Mouse (Mus musculus) midbrain, embryonic 16.5 days (tissue): ENCODE results near the gene Safb. TPM values are rescaled to one million over a fixed set of nuclear protein-coding genes. Genes with fewer than 3 reads are reported as not detected.

Experiments
- ATAC-seq: fragments of 200-750 bp; cut with Nextera tagmentation; 2 replicates; pipeline ENCODE4 v1.8.0; 2017; ENCODE audit warnings: moderate TSS enrichment
- H3K27ac ChIP-seq: fragments of 300-500 bp; sonication (generic); 2 replicates; pipeline ENCODE4 v1.5.1; 2014; ENCODE audit warnings: mild to moderate bottlenecking, low read length, mixed read lengths
- H3K27me3 ChIP-seq: fragments of 300-500 bp; sonication (generic); 2 replicates; pipeline ENCODE4 v1.6.1; 2014; ENCODE audit warnings: low read depth, low read length, mixed read lengths; ENCODE audit not compliant: control insufficient read depth, insufficient read depth
- H3K36me3 ChIP-seq: fragments of 300-500 bp; sonication (generic); 2 replicates; pipeline ENCODE4 v1.6.1; 2014; ENCODE audit warnings: mild to moderate bottlenecking, low read length, moderate library complexity, mixed read lengths; ENCODE audit not compliant: control insufficient read depth, insufficient read depth
- H3K4me1 ChIP-seq: fragments of 300-500 bp; sonication (generic); 2 replicates; pipeline ENCODE4 v1.6.1; 2014; ENCODE audit warnings: mild to moderate bottlenecking, low read length, mixed read lengths; ENCODE audit not compliant: control insufficient read depth, insufficient read depth
- H3K4me2 ChIP-seq: fragments of 300-500 bp; sonication (generic); 2 replicates; pipeline ENCODE4 v1.6.1; 2014; ENCODE audit warnings: mild to moderate bottlenecking, low read length, mixed read lengths
- H3K4me3 ChIP-seq: fragments of 300-500 bp; sonication (generic); 2 replicates; pipeline ENCODE4 v1.5.1; 2014; ENCODE audit warnings: low read depth, mild to moderate bottlenecking, low read length, moderate library complexity, mixed read lengths
- H3K9ac ChIP-seq: fragments of 300-500 bp; sonication (generic); 2 replicates; pipeline ENCODE4 v1.6.1; 2014; ENCODE audit warnings: low read depth, low read length, mixed read lengths
- H3K9me3 ChIP-seq: fragments of 300-500 bp; sonication (generic); replicated peaks from 2 replicates; pipeline ENCODE4 v1.6.1; 2014; ENCODE audit warnings: mild to moderate bottlenecking, low read length, mixed read lengths; ENCODE audit not compliant: control insufficient read depth, poor library complexity, severe bottlenecking
- WGBS: fragments of 180-500 bp; shearing (Covaris S2); extraction: QIAGEN DNeasy Blood & Tissue Kit; methylation state at CpG from one replicate; pipeline ENCODE4 v1.1.7; 2014; 5-methylcytosine and 5-hydroxymethylcytosine counted together
- polyA plus RNA-seq: library from polyadenylated mRNA; unstranded; fragments of >200 nt; fragmentation: Nextera tagmentation; extraction: Ambion mirVana; gene quantifications from 2 replicates; pipeline ENCODE4 v1.2.1, GENCODE M21; 2015

Gene Safb
- polyA plus RNA-seq, result 121 and 122 TPM in 2 replicates

DNA sequence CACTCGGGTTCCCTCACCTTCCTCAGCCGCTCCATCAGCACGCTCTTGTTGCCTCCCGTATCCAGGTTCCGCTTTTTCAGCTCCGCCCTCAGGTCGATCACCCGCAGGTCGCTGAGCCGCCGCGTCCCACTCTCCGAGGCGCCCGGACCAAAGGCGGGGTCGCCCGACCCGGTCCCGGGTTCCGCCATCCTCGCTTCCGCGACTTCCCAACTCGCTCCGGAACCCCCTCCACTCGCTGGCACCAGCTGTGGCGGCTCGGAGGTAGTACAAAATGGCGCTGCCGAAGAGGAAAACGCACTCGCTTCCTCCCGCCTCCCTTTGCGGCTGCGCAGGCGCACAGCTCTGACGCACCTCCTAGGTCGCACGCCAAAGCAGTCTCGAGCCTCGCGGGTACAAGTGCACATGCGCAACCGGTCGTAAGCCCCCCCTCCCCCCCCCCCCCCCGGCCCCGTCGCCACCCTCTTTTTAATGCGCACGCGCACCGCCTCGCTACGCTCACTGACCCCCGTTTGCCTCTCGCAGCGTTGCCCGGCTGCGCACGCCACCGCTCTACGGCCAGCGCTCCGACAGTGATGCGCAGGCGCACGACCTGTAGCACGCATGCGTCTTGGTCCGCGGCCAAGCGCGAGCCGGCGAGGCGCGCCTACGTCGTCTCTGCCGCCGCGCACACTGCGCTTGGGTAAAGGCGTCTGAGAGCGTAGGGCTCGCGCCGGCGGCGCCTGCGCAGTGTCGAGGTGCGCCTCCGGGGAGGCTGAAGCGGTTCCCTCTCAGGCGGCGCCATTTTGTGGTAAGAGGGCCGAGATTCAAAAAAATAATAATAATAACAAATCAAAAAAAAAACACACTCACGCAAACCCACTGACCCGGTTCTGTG lies at the start of gene Safb, which contains the start of gene Safb2:
Gene Safb (plus strand): TSS at position 569 of the 874 bp plus-strand sequence.
Gene Safb2 (minus strand): TSS at position 329 of the 874 bp plus-strand sequence.
- peak within 1 kb of the TSS; percentile 95 for H3K4me2 ChIP-seq
- H3K4me3 ChIP-seq, result peak within 1 kb of the TSS; percentile 83
- H3K4me1 ChIP-seq, result peaks cover 41% of the 10 kb centered on the region
- under 1% methylated on average over 84 of the region's 101 CpGs for WGBS
- ATAC-seq, result peak; percentile 95
- H3K9ac ChIP-seq, result peak within 1 kb of the TSS; percentile 87
- no peaks in the 10 kb centered on the region for H3K27me3 ChIP-seq
- peaks cover 16% of the 10 kb centered on the region for H3K36me3 ChIP-seq
- peak within 1 kb of the TSS; percentile 95 for H3K27ac ChIP-seq
- no peaks in the 10 kb centered on the region for H3K9me3 ChIP-seq

DNA sequence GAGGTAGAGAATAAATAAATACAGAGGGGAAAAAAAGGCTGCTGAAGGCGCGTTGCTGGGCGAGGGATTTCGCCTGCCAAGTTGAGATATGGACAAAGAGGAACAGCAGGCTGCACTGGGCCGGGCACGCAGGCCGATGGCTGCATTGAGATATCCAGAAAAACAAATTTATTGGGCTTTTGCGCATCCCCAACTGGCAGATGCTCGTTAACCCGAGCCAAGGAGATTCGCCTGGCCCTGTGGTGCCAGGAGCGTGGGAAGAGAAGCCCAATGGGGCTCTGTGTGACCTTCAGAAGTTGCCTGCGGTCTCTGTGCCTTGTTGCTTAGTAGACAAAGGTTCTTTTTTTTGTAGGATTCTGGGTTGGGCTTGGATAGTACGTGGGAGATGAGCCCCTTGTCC lies 48.4 kb upstream of the Safb start:
- peaks cover 19% of the 10 kb centered on the region; the same call in 1 of the 2 replicates for H3K4me1 ChIP-seq
- 22% methylated on average over 14 of the region's 14 CpGs for WGBS
- no peaks in the 10 kb centered on the region for H3K9me3 ChIP-seq
- no peaks in the 10 kb centered on the region for H3K36me3 ChIP-seq
- H3K9ac ChIP-seq, result no peak overlapping the region
- ATAC-seq, result peak; percentile 50
- no peak overlapping the region for H3K4me2 ChIP-seq
- peak overlapping the region; percentile 75 for H3K27ac ChIP-seq
- H3K4me3 ChIP-seq, result no peak overlapping the region
- H3K27me3 ChIP-seq, result no peaks in the 10 kb centered on the region

- ATAC-seq, result peak; percentile 54
- no peak overlapping the region for H3K4me3 ChIP-seq
- H3K4me1 ChIP-seq, result peaks cover 19% of the 10 kb centered on the region; the same call in 1 of the 2 replicates
- H3K27me3 ChIP-seq, result no peaks in the 10 kb centered on the region
- WGBS, result 34% methylated on average over 3 of the region's 3 CpGs
- H3K9ac ChIP-seq, result no peak overlapping the region
- peak overlapping the region; percentile 75 for H3K27ac ChIP-seq
- H3K36me3 ChIP-seq, result no peaks in the 10 kb centered on the region
- no peaks in the 10 kb centered on the region for H3K9me3 ChIP-seq
- no peak overlapping the region for H3K4me2 ChIP-seq
These were observed 47.8 kb upstream of the Safb start for GRCm38 (mm10) chr17:56536874-56537273.

GRCm38 (mm10) chr17:56537912-56538311 lies 46.7 kb upstream of the Safb start:
- Histone ChIP-seq H3K4me2 (no peak overlapping the region), H3K9me3 (no peaks in the 10 kb centered on the region), H3K4me1 (peaks cover 19% of the 10 kb centered on the region; the same call in 1 of the 2 replicates), H3K27ac (peak overlapping the region; percentile 44), H3K36me3 (no peaks in the 10 kb centered on the region), H3K27me3 (no peaks in the 10 kb centered on the region), H3K9ac (0 out of 2 replicates have a peak overlapping the region, but pooled peaks have one; percentile 11), H3K4me3 (no peak overlapping the region)
- WGBS, result 6% methylated on average over 8 of the region's 8 CpGs
- ATAC-seq, result peak; percentile 46; the same call in 1 of the 2 replicates

- Histone ChIP-seq H3K4me1 (peaks cover 19% of the 10 kb centered on the region; the same call in 1 of the 2 replicates), H3K4me3 (no peak overlapping the region), H3K9me3 (no peaks in the 10 kb centered on the region), H3K4me2 (no peak overlapping the region), H3K27ac (no peak overlapping the region), H3K9ac (no peak overlapping the region), H3K27me3 (no peaks in the 10 kb centered on the region), H3K36me3 (no peaks in the 10 kb centered on the region)
- ATAC-seq, result no peak
- 40% methylated on average over 6 of the region's 6 CpGs for WGBS
These were observed 44.1 kb upstream of the Safb start for GRCm38 (mm10) chr17:56540562-56540975.

GRCm38 (mm10) chr17:56542736-56543135 lies 41.9 kb upstream of the Safb start:
- Histone ChIP-seq H3K4me1 (peaks cover 12% of the 10 kb centered on the region), H3K9ac (no peak overlapping the region), H3K9me3 (no peaks in the 10 kb centered on the region), H3K4me3 (no peak overlapping the region), H3K4me2 (no peak overlapping the region), H3K36me3 (no peaks in the 10 kb centered on the region), H3K27me3 (no peaks in the 10 kb centered on the region), H3K27ac (no peak overlapping the region)
- no peak for ATAC-seq
- WGBS, result 20% methylated on average over 8 of the region's 8 CpGs

DNA sequence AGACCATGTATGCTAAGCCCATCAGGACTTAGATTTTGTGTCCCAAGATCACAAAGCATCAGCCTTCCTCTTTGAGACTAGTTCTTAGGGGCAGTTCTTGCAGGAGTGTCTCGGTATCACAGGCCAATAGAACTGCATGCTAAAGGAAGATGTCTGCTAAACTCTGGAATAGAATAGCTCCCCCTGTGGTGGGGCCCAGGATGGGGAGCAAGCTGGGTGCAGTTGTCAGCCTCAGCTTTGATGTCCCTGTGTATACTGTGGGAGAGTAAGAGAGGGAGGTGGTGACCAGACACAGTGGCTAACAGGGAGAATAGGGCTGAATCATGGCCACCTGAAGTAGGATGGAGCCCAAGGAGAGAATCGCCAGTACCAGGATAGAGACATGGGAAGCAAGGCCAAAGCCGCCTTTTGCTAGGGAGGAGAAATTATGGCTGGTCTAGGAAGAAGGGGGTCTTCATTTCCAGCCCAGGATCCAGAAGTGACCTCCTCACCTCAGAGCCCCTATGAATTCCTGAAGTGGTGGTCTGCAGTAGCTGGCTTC lies 40.9 kb upstream of the Safb start:
- H3K9ac ChIP-seq, result no peak overlapping the region
- no peaks in the 10 kb centered on the region for H3K27me3 ChIP-seq
- no peak for ATAC-seq
- H3K4me1 ChIP-seq, result peaks cover 7% of the 10 kb centered on the region
- no peak overlapping the region for H3K4me2 ChIP-seq
- no peaks in the 10 kb centered on the region for H3K9me3 ChIP-seq
- H3K27ac ChIP-seq, result no peak overlapping the region
- no peaks in the 10 kb centered on the region for H3K36me3 ChIP-seq
- no peak overlapping the region for H3K4me3 ChIP-seq
- WGBS, result 87% methylated on average over 3 of the region's 3 CpGs

- Histone ChIP-seq H3K27me3 (no peaks in the 10 kb centered on the region), H3K4me1 (peaks cover 7% of the 10 kb centered on the region), H3K9me3 (no peaks in the 10 kb centered on the region), H3K4me3 (no peak overlapping the region), H3K27ac (no peak overlapping the region), H3K4me2 (no peak overlapping the region), H3K36me3 (no peaks in the 10 kb centered on the region), H3K9ac (no peak overlapping the region)
- no peak for ATAC-seq
- 70% methylated on average over 7 of the region's 7 CpGs for WGBS
These were observed 39.8 kb upstream of the Safb start for GRCm38 (mm10) chr17:56544699-56545387.
